Mouse (Mus musculus): ENCODE data around the gene Spcs1.

DNA sequence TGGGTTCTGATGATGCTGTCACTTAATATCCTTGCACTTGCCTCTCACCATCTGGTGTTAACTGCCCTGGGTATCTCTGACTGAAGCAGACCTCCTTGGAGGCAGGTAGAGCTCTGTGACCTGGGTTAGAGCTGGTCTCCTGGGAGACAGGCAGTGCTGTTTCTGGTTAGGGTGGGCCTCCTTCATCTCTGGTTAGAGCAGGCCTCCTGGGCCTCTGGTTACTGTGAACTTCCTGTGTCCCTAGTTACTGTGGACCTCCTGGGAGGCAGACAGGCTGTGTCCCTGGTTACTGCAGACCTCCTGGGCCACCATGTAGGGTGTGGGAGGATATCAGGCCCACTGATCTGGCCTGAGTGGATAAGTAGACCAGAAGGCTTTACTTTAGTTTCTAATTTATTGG lies 5.1 kb downstream of the Spcs1 start:
- TF ChIP-seq CTCF (IDR thresholded peaks at IDR 0.05; ENCODE audit: low read depth) (no peak), EP300 (optimal IDR thresholded peaks at IDR 0.05) (no peak)
